29 mouse cellular contexts compared by ENCODE assay signal in the genomic region with DNA sequence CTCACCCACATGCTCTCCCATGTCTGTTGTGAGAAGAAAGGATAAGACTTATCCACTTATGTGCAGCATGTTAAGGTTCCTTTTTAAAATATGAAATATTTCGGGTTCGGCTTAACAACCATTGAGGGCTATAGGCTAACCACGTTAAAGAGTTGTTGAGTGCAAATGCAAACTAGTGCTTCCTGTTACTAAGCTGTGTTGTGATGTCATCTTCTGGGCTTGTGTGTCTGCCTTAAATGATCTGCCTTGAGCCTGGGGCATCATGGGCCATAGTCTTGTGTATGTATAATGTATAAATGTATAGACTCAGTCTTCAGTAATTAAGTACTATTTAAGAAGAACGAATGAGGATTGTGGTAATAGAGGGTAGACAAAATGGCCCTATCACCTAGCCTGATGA.
DNase-seq lines count a peak whose midpoint lies in the region; ATAC-seq and TF ChIP-seq lines count a peak whose summit lies in the region.
"Had no signal": no experiment of that assay in that cellular context is flagged by ENCODE, and none has a peak within 500 bp of the region (broad histone marks: within the 10 kb centered on the region; RNA-seq: fewer than 3 reads in every experiment).

No protein-coding gene starts in this region.

- no peaks in the 10 kb centered on the region for H3K27me3 ChIP-seq in heart, embryonic 11.5 days (ENCODE audit: control insufficient read depth, insufficient read depth, low read length)
- H3K27me3 ChIP-seq in forebrain, postnatal 0 days (ENCODE audit: insufficient read depth, low read length), result no peaks in the 10 kb centered on the region
- H3K27me3 ChIP-seq: embryonic facial prominence, embryonic 12.5 days; heart, embryonic 15.5 days; hindbrain, embryonic 12.5 days; limb, embryonic 15.5 days; liver, embryonic 15.5 days; midbrain, embryonic 13.5 days had no signal

- H3K9ac ChIP-seq in heart, embryonic 11.5 days (ENCODE audit: low read depth, low read length), result no peak overlapping the region
- H3K9ac ChIP-seq in forebrain, postnatal 0 days, result no peak overlapping the region
- H3K9ac ChIP-seq: embryonic facial prominence, embryonic 12.5 days; heart, embryonic 15.5 days; hindbrain, embryonic 12.5 days; limb, embryonic 15.5 days; liver, embryonic 15.5 days; lung, embryonic 14.5 days; midbrain, embryonic 13.5 days had no signal

- no peak overlapping the region for H3K4me3 ChIP-seq in heart, embryonic 11.5 days (ENCODE audit: low read depth, low read length)
- H3K4me3 ChIP-seq in forebrain, postnatal 0 days (ENCODE audit: low read depth, low read length), result no peak overlapping the region
- H3K4me3 ChIP-seq: embryonic facial prominence, embryonic 12.5 days; erythroblast, embryonic 14.5 days; heart, embryonic 15.5 days; hindbrain, embryonic 12.5 days; left cerebral cortex, adult 2 months; limb, embryonic 15.5 days; liver, embryonic 15.5 days; midbrain, embryonic 13.5 days had no signal

- DNase-seq in heart, adult 11 months, result peak; percentile 61
- DNase-seq in CD4-positive helper T cell, adult 2 months (ENCODE audit: low read depth, low spot score), result peak; percentile 20
- DNase-seq in naive thymus-derived CD4-positive, alpha-beta T cell, adult 2 months (ENCODE audit: low read depth), result peak; percentile 49
- no peak for DNase-seq in ovary, postnatal 36 days (ENCODE audit: low spot score)
- no peak for DNase-seq in forebrain, postnatal 0 days
- DNase-seq in right cerebral cortex, postnatal 4 days, result no peak
- DNase-seq: adrenal gland, postnatal 10 days; cerebellum, adult 8-10 months; cerebellum, postnatal 25 days; heart, postnatal 36 days; kidney, adult 9 months; kidney, postnatal 10 days; lung, postnatal 36 days; right cerebral cortex, postnatal 25 days; spleen, adult 18-20 months had no signal

- TF ChIP-seq CTCF in forebrain, postnatal 0 days (IDR thresholded peaks at IDR 0.05; ENCODE audit: low read depth), result no peak

- no peaks in the 10 kb centered on the region for H3K9me3 ChIP-seq in heart, embryonic 11.5 days (replicated peaks; ENCODE audit: control insufficient read depth, low read length)
- no peaks in the 10 kb centered on the region for H3K9me3 ChIP-seq in forebrain, postnatal 0 days (ENCODE audit: low read length)
- H3K9me3 ChIP-seq: embryonic facial prominence, embryonic 12.5 days; heart, embryonic 15.5 days; hindbrain, embryonic 12.5 days; limb, embryonic 15.5 days; liver, embryonic 15.5 days; midbrain, embryonic 13.5 days had no signal

- H3K27ac ChIP-seq in heart, embryonic 11.5 days (ENCODE audit: low read depth, low read length), result no peak overlapping the region
- H3K27ac ChIP-seq in forebrain, postnatal 0 days (ENCODE audit: low read depth, low read length), result no peak overlapping the region
- H3K27ac ChIP-seq: hindbrain, embryonic 12.5 days; hindbrain, postnatal 0 days; left cerebral cortex, adult 2 months; liver, embryonic 15.5 days; midbrain, embryonic 13.5 days had no signal

- no peak for ATAC-seq in heart, embryonic 11.5 days (replicated peaks; ENCODE audit: insufficient number of reproducible peaks, low FRiP score, low TSS enrichment)
- peak; percentile 58 for ATAC-seq in activated CD4-positive, CD25-positive, alpha-beta regulatory T cell, adult 4 months
- no peak for ATAC-seq in forebrain, postnatal 0 days
- ATAC-seq: forebrain, embryonic 16.5 days; hindbrain, postnatal 0 days; intestine, postnatal 0 days; midbrain, embryonic 13.5 days had no signal

- no peak overlapping the region for H3K4me2 ChIP-seq in heart, embryonic 11.5 days
- no peak overlapping the region for H3K4me2 ChIP-seq in forebrain, postnatal 0 days (ENCODE audit: low read depth)
- H3K4me2 ChIP-seq: embryonic facial prominence, embryonic 12.5 days; heart, embryonic 15.5 days; hindbrain, embryonic 12.5 days; limb, embryonic 15.5 days; liver, embryonic 15.5 days; lung, embryonic 14.5 days; midbrain, embryonic 13.5 days had no signal

- no peaks in the 10 kb centered on the region for H3K36me3 ChIP-seq in heart, embryonic 11.5 days (ENCODE audit: control insufficient read depth, insufficient read depth, low read length)
- H3K36me3 ChIP-seq in forebrain, postnatal 0 days (ENCODE audit: insufficient read depth), result no peaks in the 10 kb centered on the region
- H3K36me3 ChIP-seq: embryonic facial prominence, embryonic 12.5 days; heart, embryonic 15.5 days; hindbrain, embryonic 12.5 days; limb, embryonic 15.5 days; liver, embryonic 15.5 days; midbrain, embryonic 13.5 days had no signal

- peaks cover 22% of the 10 kb centered on the region for H3K4me1 ChIP-seq in heart, embryonic 11.5 days (ENCODE audit: control insufficient read depth, insufficient read depth, low read length)
- H3K4me1 ChIP-seq in forebrain, postnatal 0 days (ENCODE audit: insufficient read depth), result no peaks in the 10 kb centered on the region

- 84% methylated on average over 4 of the region's 4 CpGs for WGBS in heart, embryonic 11.5 days (ENCODE audit: insufficient replicate concordance)
- WGBS in forebrain, postnatal 0 days, result 91% methylated on average over 4 of the region's 4 CpGs

Comparison
In these comparisons a context has a peak if more than half of its experiments do, and no peak if none do; other contexts are left out.
1. DNase-seq: peak in heart, adult 11 months (single experiment), CD4-positive helper T cell, adult 2 months (single experiment) and naive thymus-derived CD4-positive, alpha-beta T cell, adult 2 months (single experiment); none in ovary, postnatal 36 days (single experiment), forebrain, postnatal 0 days (single experiment) and right cerebral cortex, postnatal 4 days (single experiment).